Mouse (Mus musculus) thymus, postnatal 14 days (tissue): ENCODE measurements around the gene Gm20388.
A peak's percentile ranks its signal among the peaks of the same experiment; 100 is the strongest.

Source experiments
- DNase-seq: peaks from one replicate; pipeline ENCODE4 v3.0.0; 2021

Gene Gm20388

DNA sequence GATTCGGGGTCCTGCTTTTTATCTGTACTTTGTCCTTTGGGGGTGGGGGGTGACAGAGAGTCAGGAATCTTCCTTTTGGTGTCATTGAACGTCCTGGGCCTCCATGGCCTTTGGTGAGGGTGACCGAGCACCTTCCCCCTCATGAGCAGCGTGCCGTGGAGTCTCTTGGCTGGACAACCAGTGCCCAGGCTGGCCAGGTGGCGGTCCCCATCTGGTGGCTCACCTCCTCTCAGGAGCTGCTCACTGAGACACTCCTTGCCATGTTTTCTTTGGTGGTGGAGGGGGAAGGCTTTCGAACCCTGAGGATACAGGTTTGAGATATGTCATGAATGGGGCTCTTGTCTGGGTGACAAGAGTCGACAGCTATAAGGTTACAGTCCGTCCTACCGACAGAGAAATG lies 139.7 kb downstream of the Gm20388 start:
- no peak for DNase-seq

DNA sequence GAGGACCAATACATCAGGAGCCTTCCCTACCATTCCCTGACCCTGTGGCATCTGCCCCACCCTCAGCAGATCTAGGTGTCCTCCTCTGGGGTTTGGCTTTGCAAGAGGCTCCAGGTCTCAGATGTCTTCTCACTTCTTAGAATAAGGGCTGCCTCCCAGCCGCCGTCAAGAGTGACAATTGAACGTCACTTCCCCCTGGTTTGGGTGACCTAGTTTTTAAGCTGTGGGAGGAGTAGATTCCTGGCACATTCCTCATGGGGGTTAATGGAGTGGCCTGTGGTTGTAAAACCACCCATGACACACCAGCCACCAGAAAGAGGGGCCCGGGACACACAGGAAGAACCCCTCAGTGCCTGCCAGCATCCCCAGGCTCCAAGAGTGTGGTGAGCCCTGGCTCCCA lies 140.4 kb downstream of the Gm20388 start:
- DNase-seq: peak; percentile 65

DNA sequence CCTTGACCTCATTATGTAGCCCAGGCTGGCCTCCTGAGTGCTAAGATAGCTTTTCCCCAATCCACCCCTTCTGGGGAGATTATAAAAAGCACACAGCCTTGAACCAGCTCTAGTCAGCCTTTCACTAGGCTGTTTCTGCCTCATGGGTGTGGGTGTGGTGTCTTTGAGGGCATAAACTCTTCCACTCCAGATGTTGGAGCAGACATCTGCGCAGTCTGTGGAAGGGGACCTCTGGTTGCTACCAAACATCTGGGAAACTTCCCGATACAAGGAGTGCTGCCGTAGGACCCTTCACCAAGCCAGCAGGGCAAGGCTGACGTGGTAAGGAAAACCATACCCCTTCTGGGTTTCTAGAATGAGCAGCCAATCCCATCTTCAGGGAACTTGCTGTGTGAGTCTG lies 141.3 kb downstream of the Gm20388 start:
- no peak for DNase-seq

DNA sequence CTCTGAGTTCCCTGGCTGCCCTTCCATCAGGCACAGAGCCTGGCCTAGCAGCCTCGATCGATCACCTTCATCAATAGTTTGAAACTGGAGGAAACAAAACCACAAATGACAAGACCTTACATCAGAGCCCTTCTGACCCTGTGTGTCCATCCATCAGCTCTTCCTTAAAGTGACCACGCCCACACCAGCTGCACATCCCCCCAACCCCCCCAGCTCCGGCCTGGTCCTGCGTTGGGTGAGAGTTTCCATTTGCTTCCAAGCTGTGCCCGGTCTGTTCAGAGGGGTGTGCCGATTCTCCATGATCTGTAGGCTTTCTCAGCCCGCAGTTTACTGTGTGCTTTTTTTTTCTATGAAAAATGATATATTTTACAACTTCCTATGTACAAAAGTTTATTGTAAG lies 141.7 kb downstream of the Gm20388 start:
- DNase-seq: no peak

DNA sequence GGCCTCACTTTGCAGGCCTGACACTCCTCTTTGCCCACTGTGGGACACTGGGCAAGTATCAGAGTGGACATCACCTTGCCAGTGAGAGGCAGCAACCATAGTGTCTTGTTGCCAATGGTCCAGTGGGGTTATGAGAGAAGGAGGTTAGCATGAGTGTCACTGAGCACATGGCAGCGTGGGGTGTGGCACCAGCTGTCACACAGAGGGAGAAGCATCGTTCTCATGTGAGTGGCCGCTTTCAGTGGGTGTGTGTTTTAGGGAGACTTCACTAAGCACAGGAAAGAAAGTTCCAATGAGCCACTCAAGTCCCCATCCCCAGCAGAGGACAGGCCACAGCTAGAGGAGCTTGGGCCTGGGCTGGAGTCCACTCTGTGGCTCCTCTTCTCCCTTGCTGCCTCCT lies 144.2 kb downstream of the Gm20388 start:
- no peak for DNase-seq

DNA sequence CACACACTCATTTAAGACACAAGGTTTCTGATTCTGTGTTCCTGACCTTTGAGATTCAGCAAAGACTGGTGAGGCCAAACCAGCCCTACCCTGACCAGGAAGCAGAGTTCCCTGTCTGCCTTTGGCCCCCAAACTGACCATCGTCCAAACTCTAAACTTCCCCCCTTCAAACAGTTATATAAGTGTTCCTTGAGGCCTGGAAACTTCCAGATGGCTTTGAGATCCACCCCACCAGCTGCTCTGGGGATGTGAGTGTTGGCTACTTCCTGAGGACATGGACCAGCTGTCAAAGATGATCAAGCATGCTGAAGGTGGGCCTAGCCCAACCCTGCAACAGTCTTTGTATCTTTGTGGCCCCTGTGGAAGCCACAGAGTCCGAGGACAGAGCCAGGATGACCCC lies 146.4 kb downstream of the Gm20388 start:
- no peak for DNase-seq

DNA sequence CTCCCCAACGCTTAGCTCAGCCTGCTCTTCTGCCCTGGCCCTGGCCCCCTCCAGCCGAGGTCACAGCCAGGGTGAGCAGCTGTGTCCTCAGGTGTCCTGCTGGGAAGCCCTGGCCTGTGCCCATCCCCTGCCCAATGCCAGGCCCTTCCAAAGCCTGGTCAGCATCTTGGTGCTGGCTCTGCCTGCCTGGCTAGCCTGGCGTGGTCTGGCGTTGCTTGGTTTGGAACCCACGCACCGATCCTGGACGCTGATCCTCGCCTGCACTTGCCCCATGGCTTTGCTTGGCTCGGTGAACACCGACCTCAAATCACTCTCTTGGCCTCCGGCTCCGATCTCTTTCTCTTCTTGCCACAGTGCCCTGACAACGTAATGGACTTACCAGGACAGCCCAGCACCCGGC lies 152.1 kb downstream of the Gm20388 start:
- DNase-seq: no peak

DNA sequence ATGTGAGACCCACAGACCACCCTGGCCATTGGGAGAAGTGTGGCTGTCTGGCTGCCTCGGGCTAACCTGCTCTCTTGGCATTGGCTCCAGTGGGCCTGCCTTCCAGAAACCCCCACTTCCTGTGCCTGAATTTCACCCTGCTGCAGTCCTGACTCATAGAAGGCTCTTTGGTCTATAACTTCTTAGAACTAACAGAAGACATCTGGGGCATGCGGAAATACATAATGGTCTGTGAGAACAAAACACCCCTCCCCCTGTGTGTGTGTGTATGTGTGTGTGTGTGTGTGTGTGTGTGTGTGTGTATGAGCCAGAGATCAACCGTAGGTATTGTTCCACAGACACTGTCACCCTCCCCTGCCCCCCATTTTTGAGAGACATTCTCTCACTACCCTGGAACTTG lies 152.7 kb downstream of the Gm20388 start:
- DNase-seq: peak; percentile 71

DNA sequence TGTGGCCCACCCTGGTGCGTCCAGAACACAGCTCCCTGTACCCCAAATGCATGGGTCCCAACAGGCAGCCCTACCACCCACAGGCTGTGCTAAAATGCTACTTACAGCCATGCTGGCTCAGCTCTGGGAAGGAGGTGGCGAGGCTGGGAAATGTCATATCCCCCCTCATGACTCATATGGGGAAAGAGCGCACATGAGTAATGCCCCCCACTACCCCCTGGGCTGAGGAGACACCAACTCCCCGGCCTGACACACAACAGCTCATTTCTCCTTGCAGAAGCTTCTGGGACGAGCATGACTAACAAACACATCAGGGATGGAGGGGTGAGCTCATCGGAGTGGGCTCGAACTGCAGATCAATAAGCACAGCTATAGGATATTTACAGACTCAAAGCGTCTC lies 155.0 kb downstream of the Gm20388 start:
- DNase-seq: no peak

DNA sequence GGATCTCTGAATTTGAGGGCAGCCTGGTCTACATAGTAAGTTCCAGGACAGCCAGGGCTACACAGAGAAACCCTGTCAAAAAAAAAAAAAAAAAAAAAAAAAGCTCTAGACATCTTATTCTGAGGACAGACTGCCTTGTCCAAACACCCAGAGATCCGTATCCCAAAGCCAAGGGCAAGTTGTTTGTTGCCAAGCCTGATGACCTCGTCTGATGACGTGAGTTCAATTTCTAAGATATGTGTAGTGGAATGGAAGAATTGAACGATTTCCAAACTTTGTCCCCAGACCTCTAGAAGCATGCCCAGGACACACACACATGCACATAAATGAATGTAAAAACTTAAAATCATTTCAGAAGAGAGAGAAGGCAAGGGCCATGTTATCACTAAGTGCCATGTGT lies 155.6 kb downstream of the Gm20388 start:
- DNase-seq: no peak

DNA sequence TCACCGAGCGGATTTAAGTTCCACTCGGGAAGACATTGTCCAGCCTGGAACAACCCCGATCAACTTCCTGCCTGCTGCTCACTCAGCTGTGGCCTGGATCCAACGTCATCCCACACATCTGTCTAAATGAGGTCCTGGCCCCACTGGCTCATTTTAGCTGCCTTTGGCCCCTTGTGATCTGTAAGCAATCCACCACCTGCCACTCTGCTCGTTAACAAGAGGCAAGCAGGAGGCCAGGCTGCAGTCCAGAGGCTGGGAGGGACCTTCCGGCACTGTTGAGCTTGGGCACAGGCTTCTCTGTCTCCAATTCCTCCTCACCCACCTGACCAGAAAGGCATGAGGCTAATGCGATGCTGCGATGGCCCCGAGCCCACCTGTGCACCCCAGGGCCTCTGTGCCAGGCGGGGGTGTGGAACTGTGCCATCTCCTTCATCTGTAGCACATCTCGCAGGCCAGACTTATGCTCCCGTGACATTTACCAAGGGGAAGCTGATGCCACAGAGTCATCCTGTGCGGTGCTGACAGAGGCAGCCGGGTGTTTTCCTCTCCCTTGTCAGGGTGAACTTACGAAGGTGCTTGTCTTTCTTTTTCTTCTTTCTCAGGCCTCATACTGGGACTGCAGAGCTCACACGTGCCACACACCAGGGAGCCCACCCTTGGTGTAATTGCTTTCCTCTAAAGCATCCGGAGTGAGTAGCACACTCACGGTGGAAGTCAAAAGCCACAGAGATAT lies 157.5 kb downstream of the Gm20388 start:
- DNase-seq: peak; percentile 50

DNA sequence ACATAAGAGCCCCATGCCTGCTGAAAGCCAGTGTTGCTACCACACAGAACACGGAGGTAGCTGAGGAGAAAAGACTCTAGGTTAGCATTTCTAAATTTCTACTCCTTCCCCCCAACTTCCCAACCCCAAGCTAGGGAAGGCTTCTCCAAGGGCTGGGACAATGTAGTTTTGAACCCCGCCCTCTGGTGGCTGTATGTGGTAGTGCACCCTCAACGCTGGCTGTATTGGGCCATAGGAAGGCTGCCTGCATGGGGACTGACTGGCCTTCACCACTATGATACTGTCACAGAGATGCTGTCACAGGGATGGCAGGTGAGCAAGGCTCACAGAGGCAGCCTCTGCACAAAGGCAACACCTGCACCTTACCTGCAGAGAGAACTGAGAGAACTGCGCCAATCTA lies 161.0 kb downstream of the Gm20388 start:
- DNase-seq: peak; percentile 79

DNA sequence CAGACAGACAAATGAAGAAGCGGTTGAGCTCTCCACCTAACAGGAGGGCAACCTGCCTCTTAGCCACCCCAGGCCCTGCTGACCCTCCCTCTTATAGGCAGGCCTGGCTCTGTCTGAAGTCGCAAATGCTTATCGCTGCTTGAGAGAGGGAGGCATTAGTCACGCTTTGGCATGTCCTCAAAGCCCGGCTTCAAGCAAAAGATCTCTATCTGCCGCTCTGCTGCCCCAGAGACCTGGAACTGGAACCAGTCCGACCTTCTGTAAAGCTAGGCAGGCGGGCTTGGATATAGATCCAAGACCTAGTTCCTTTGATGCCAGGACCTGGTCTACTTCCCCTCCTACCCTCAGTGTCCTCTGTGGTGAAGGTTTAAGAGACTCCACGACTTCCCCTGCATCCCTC lies 161.6 kb downstream of the Gm20388 start:
- DNase-seq: no peak

DNA sequence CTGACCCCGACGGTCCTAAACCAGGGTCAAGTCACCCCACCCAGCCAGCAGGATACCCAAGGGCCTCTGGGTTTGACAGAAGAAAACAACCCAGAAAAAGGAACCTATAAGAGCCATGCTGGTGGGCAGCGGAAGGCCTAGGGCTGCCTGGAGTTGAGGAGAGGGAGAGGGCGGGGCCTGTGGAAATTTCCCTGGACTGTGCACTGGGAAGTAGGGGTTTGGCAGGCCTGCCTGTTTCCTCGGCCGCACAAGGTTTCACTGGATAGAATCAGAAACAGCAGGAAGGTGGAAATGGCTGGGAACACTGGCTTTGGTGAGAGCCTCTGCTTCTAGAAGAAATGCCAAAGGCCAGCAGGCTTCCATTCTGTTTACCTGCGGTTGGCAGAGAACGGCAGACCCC lies 162.2 kb downstream of the Gm20388 start:
- no peak for DNase-seq

DNA sequence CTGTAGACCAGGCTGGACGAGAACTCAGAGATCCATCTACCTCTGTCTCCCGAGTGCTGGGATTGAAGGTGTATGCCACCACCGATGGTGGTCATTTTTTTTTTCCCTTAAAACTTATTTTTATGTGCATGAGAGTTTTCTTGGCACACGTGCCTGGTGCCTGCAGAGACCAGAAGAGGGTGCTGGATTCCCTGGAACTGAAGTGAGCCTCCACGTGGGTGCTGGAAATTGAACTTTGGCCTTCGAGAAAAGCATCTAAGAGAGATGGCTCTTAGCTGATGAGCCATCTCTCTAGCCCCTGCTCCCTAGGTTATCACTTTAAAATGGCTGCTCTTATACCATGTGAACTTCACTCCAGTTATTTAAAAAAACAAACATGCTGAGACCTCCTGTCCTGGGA lies 163.9 kb downstream of the Gm20388 start:
- no peak for DNase-seq

DNA sequence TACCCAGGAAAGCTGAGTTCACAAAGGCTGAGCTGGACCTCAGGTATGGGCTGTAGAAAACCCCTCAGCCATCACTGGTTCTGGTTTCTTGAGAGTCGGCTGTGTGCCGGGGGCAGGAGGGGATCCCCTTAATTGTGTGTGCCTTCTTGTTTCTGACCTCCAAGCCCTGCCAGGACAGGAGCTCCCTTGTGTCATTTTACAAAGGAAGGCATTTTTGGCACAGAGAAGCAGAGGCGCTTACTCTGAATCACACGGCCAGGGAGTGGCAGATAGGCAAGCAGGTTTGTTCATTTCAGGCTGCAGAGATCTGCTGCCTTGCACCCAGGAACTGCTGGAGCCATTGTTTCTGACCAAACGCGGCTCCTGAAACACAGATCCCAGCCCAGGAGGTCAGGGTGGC lies 164.7 kb downstream of the Gm20388 start:
- no peak for DNase-seq

DNA sequence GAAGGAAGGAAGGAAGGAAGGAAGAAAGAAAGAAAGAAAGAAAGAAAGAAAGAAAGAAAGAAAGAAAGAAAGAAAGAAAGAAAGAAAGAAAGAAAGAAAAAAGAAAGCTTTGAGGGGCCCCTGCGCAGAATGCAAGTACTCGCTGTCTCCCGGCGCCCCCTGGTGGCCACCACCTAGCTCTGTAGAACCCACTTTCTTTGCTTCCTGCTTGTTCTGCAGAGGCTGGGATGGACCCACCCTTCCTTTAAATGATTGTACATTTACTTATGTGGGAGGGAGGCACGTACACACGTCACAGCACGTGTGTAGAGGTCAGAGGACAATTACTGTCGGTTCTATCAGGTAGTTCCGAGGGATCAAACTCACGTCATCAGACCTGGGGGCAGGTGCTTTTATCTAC lies 167.4 kb downstream of the Gm20388 start:
- peak; percentile 88 for DNase-seq

DNA sequence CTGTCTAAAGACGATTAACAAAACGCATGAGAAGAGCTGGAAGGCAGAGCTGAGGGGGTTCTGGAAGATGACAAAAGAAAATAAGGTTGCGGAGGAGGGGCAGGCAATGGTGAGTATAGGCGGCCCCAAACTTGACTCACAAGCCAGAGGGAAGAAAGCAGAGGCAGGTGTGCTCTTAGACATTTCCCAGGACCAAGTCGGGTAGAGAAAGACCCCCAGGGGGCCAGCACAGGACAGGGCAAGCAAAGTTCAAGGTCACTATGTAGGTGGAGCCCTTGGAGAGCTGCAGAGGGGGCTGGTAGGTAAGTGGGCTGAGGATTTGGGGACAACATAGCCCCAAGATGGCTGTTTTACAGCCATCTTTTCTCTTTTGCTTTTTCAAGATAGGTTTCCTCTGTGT lies 168.7 kb downstream of the Gm20388 start:
- no peak for DNase-seq

DNA sequence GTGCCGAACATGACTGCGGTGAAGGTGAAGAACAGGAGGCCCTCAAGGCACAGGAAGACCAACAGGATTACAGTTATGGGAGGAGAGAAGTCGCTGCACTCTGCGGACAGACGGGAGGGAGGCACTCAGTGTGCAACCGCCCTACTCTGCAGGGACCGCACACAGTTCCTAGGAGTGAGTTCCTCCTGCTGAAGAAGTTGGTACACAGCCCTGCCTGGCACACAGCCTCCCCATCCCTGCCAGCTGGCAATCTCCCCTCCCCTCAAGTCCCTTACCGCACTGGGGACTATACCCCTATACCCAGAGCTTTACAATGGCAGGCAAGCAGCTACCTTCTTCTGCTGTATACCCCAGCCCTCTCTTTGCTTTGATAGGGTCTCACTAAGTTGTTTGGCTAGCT lies 172.6 kb downstream of the Gm20388 start:
- DNase-seq: no peak

DNA sequence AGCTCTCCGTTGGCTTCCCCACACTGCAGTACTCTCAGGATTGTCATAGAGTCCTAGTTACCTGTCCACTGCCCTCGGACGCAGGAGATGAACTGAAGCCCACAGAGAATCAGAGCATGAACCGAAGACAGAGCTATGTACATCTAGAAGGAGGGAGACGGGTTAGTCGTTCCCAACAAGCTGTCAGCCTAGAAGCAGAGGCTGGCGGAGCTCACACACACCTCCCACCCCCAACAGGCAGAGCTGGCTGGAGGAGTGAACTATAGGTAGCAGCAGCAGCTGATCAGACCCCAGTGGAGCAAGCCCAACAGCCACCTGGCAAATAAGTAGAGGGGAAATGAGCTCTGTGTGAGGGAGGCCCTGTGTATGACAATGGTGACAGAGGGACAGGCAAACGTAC lies 174.1 kb downstream of the Gm20388 start:
- no peak for DNase-seq

DNA sequence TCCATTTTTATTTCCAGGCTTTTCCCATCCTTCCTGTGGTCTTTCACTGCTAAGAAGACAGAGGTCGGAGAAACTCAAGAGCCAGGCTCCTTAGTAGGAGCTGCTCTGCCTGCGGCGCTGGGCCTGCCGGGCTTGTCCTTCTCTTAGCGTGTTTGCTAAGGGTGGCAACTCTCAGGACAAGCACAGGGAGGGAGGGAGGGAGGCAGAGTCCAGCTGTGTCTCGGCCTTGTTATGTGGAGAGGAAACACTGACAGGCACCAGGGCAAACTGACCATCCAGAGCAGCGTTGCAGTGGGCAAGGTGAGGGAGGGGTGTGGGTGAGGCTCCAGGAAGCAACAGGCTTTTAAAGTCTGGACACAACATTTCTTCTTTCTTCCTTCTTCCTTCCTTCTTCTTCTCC lies 178.9 kb downstream of the Gm20388 start:
- DNase-seq: no peak

DNA sequence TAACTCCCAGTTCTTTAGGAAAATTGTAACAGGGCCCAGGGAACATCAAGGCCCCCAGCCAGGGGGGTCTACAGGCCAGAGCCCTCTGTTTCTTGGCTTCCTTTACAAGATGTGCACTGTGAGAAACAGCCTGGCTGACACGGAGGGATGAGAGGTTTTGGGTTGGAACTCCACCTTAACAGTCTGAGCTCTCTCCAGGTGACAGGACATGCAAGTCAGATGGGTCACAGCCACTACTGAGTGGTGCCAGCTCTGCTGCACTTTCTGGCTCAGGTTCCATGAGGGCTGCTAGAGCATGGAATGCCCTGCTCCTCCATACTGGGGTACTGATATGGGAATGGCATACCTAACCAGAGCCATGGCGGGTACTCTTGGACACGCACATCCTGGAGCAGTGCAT lies 180.4 kb downstream of the Gm20388 start:
- DNase-seq: no peak

DNA sequence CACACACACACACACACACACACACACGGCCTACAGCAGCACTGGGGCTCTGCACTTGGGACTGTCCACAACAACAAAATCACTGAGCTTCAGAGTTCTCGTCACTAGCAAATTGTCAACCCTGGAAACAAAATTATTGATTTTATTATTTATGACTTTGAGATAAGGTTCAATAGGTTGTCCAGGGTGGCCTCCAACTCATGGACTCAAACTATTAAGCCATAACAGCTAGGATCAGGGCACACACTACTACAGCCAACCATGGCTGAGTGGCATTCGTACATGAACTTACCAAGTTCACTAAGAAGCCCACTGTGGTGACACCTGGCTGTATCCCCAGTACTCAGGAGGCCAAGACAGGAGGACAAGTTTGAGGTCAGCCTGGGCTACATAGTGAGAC lies 182.5 kb downstream of the Gm20388 start:
- no peak for DNase-seq

DNA sequence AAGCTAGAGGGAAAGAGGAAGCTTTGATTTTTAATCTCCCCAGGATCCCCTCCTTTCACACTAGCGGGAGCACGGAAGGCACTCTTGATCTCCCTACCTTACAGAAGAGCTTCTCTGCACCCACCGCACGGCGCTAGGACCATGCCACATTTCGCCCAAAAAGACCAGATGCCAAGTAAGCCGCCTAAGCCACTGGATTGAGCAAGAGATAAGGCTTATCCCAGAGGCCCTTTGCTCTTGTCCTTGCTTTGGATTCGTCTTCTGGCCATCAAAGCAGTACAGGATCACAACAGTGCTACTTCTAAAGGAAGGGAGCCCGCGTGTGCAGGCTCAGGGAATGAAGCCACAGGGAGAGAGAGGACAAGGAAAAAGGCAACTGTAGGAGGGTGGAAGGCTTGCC lies 184.2 kb downstream of the Gm20388 start:
- DNase-seq: no peak

DNA sequence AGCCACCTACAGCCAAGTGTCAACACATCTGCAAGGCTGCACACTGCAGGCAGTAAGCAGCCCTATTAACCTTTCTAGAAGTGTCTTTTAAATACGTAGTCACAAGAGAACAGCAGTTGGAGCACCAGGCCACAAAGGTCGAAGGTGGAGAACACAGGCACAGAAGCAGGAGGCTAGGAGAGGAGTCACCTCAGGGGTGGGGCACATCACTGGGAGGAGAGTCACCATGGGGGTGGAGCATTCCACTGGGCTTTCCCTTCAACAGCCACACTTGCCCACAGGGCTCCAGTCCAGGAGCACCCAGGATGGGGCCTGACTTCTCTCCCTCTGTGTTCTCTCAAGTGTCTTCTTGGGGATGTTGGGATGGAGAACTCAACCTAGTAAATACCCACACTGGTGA lies 185.8 kb downstream of the Gm20388 start:
- no peak for DNase-seq
